Mouse (Mus musculus) liver, postnatal 0 days (tissue): ENCODE results near the gene Rasd1. TPM values are rescaled to one million over a fixed set of nuclear protein-coding genes. Genes with fewer than 3 reads are reported as not detected.

Experiments
- ATAC-seq: fragments of 200-750 bp; cut with Nextera tagmentation; 2 replicates; pipeline ENCODE4 v1.8.0; 2017; ENCODE audit warnings: mild to moderate bottlenecking, moderate library complexity
- DNase-seq: peaks from one replicate; pipeline ENCODE4 v3.0.0-alpha.2; 2016
- H3K27ac ChIP-seq: fragments of 300-500 bp; sonication (generic); 2 replicates; pipeline ENCODE4 v1.5.1; 2014; ENCODE audit warnings: antibody characterized with exemption, moderate library complexity, mild to moderate bottlenecking, low read depth
- H3K27me3 ChIP-seq: fragments of 300-500 bp; sonication (generic); 2 replicates; pipeline ENCODE4 v1.6.1; 2014; ENCODE audit warnings: low read length, control low read depth, mixed read lengths; ENCODE audit not compliant: insufficient read depth
- H3K36me3 ChIP-seq: fragments of 300-500 bp; sonication (generic); replicated peaks from 2 replicates; pipeline ENCODE4 v1.6.1; 2014; ENCODE audit warnings: mild to moderate bottlenecking, control low read depth, low read length, moderate library complexity, mixed read lengths; ENCODE audit not compliant: insufficient read depth
- H3K4me1 ChIP-seq: fragments of 300-500 bp; sonication (generic); 2 replicates; pipeline ENCODE4 v1.6.1; 2014; ENCODE audit warnings: antibody characterized with exemption, mild to moderate bottlenecking, control low read depth; ENCODE audit not compliant: insufficient read depth
- H3K4me2 ChIP-seq: fragments of 300-500 bp; sonication (generic); 2 replicates; pipeline ENCODE4 v1.6.1; 2014; ENCODE audit warnings: low read depth, mild to moderate bottlenecking, low read length, moderate library complexity, mixed read lengths
- H3K4me3 ChIP-seq: fragments of 300-500 bp; sonication (generic); 2 replicates; pipeline ENCODE4 v1.5.1; 2014; ENCODE audit warnings: low read depth, low read length
- H3K9ac ChIP-seq: fragments of 300-500 bp; sonication (generic); replicated peaks from 2 replicates; pipeline ENCODE4 v1.6.1; 2014; ENCODE audit warnings: mild to moderate bottlenecking, moderate library complexity
- H3K9me3 ChIP-seq: fragments of 300-500 bp; sonication (generic); 2 replicates; pipeline ENCODE4 v1.6.1; 2016; ENCODE audit warnings: mild to moderate bottlenecking, control low read depth, low read length, mixed read lengths
- CTCF ChIP-seq: sonication (generic); IDR thresholded peaks from 2 replicates; pipeline ENCODE4 v1.5.1; 2016; ENCODE audit warnings: antibody characterized with exemption, low read depth
- EP300 ChIP-seq: IDR thresholded peaks from 2 replicates; pipeline ENCODE4 v1.6.1; 2016; ENCODE audit warnings: antibody characterized with exemption, low read depth, mild to moderate bottlenecking
- WGBS: fragments of 180-500 bp; shearing (Covaris S2); extraction: QIAGEN DNeasy Blood & Tissue Kit; methylation state at CpG from one replicate; pipeline ENCODE4 v1.1.7; 2014; ENCODE audit not compliant: insufficient replicate concordance; 5-methylcytosine and 5-hydroxymethylcytosine counted together
- polyA plus RNA-seq: library from polyadenylated mRNA; unstranded; fragments of >200 nt; fragmentation: Nextera tagmentation; extraction: Ambion mirVana; gene quantifications from 2 replicates; pipeline ENCODE4 v1.2.1, GENCODE M21; 2015

Gene Rasd1
- polyA plus RNA-seq, 1 experiment from 2014 or later, result 3.2 TPM

- WGBS, result 71% methylated on average over 2 of the region's 2 CpGs
- no peaks in the 10 kb centered on the region; the same call in 1 of the 2 replicates for H3K4me1 ChIP-seq
- DNase-seq, result no peak
- peaks cover 11% of the 10 kb centered on the region for H3K36me3 ChIP-seq
- no peaks in the 10 kb centered on the region for H3K9me3 ChIP-seq
- no peak overlapping the region for H3K9ac ChIP-seq
- H3K27me3 ChIP-seq, result no peaks in the 10 kb centered on the region
- H3K27ac ChIP-seq, result no peak overlapping the region
- ATAC-seq, result no peak
- no peak overlapping the region for H3K4me2 ChIP-seq
- H3K4me3 ChIP-seq, result no peak overlapping the region
- TF ChIP-seq CTCF (no peak), EP300 (no peak)
Measured at GRCm38 (mm10) chr11:59971691-59972090, 6.9 kb upstream of the Rasd1 start.

- TF ChIP-seq CTCF (no peak), EP300 (no peak)
- no peak overlapping the region for H3K9ac ChIP-seq
- H3K27me3 ChIP-seq, result no peaks in the 10 kb centered on the region
- H3K9me3 ChIP-seq, result no peaks in the 10 kb centered on the region
- ATAC-seq (no peak), DNase-seq (no peak)
- no peak overlapping the region for H3K4me2 ChIP-seq
- H3K4me3 ChIP-seq, result no peak overlapping the region
- WGBS, result 67% methylated on average over 5 of the region's 5 CpGs
- H3K27ac ChIP-seq, result no peak overlapping the region
- H3K36me3 ChIP-seq, result peaks cover 11% of the 10 kb centered on the region
- peaks cover 6% of the 10 kb centered on the region for H3K4me1 ChIP-seq
Measured at GRCm38 (mm10) chr11:59970780-59971179, 6.0 kb upstream of the Rasd1 start.

- WGBS, result 83% methylated on average over 1 of the region's 1 CpGs
- H3K27me3 ChIP-seq, result peaks cover 16% of the 10 kb centered on the region
- no peak overlapping the region for H3K9ac ChIP-seq
- no peak overlapping the region for H3K4me2 ChIP-seq
- peaks cover 6% of the 10 kb centered on the region; the same call in 1 of the 2 replicates for H3K36me3 ChIP-seq
- H3K27ac ChIP-seq, result no peak overlapping the region
- peaks cover 26% of the 10 kb centered on the region for H3K4me1 ChIP-seq
- DNase-seq, result no peak
- no peak for TF ChIP-seq CTCF
- TF ChIP-seq EP300, result no peak
- no peak overlapping the region for H3K4me3 ChIP-seq
- H3K9me3 ChIP-seq, result no peaks in the 10 kb centered on the region
- no peak for ATAC-seq
Measured at GRCm38 (mm10) chr11:59967765-59968164, 3.0 kb upstream of the Rasd1 start.

- H3K36me3 ChIP-seq, result 0 out of 2 replicates have a peak, but pooled peaks cover 8% of the 10 kb centered on the region
- no peaks in the 10 kb centered on the region for H3K9me3 ChIP-seq
- no peak overlapping the region for H3K9ac ChIP-seq
- H3K27ac ChIP-seq, result no peak overlapping the region
- ATAC-seq (no peak), DNase-seq (no peak)
- H3K27me3 ChIP-seq, result peaks cover 19% of the 10 kb centered on the region
- 19% methylated on average over 4 of the region's 4 CpGs for WGBS
- H3K4me2 ChIP-seq, result no peak overlapping the region
- peaks cover 26% of the 10 kb centered on the region for H3K4me1 ChIP-seq
- no peak overlapping the region for H3K4me3 ChIP-seq
- TF ChIP-seq CTCF (no peak), EP300 (no peak)
Measured at GRCm38 (mm10) chr11:59966102-59966483, 1.3 kb upstream of the Rasd1 start.

GRCm38 (mm10) chr11:59965227-59966101 lies 720 bp upstream of the Rasd1 start:
- no peaks in the 10 kb centered on the region for H3K9me3 ChIP-seq
- TF ChIP-seq CTCF (peak; percentile 90), EP300 (no peak)
- H3K4me1 ChIP-seq, result peaks cover 26% of the 10 kb centered on the region
- peak overlapping the region; percentile 99 for H3K4me2 ChIP-seq
- H3K4me3 ChIP-seq, result peak overlapping the region; percentile 60
- DNase-seq (peak; percentile 82), ATAC-seq (peak; percentile 83)
- peak overlapping the region; percentile 63 for H3K9ac ChIP-seq
- peak overlapping the region; percentile 51 for H3K27ac ChIP-seq
- peaks cover 19% of the 10 kb centered on the region for H3K27me3 ChIP-seq
- 21% methylated on average over 25 of the region's 25 CpGs for WGBS
- peaks cover 11% of the 10 kb centered on the region for H3K36me3 ChIP-seq

GRCm38 (mm10) chr11:59964163-59964758 lies 483 bp downstream of the Rasd1 start:
- H3K27ac ChIP-seq, result peak overlapping the region; percentile 12; the same call in 1 of the 2 replicates
- peaks cover 19% of the 10 kb centered on the region for H3K27me3 ChIP-seq
- H3K9me3 ChIP-seq, result no peaks in the 10 kb centered on the region
- peaks cover 12% of the 10 kb centered on the region for H3K36me3 ChIP-seq
- 1% methylated on average over 33 of the region's 33 CpGs for WGBS
- peaks cover 26% of the 10 kb centered on the region for H3K4me1 ChIP-seq
- H3K9ac ChIP-seq, result peak overlapping the region; percentile 63
- H3K4me3 ChIP-seq, result peak overlapping the region; percentile 60
- no peak for TF ChIP-seq CTCF
- H3K4me2 ChIP-seq, result peak overlapping the region; percentile 99
- peak; percentile 2; the same call in 1 of the 2 replicates for ATAC-seq
- DNase-seq, result peak; percentile 36
